ENCODE assay signal across 8 mouse cellular contexts in the genomic region with DNA sequence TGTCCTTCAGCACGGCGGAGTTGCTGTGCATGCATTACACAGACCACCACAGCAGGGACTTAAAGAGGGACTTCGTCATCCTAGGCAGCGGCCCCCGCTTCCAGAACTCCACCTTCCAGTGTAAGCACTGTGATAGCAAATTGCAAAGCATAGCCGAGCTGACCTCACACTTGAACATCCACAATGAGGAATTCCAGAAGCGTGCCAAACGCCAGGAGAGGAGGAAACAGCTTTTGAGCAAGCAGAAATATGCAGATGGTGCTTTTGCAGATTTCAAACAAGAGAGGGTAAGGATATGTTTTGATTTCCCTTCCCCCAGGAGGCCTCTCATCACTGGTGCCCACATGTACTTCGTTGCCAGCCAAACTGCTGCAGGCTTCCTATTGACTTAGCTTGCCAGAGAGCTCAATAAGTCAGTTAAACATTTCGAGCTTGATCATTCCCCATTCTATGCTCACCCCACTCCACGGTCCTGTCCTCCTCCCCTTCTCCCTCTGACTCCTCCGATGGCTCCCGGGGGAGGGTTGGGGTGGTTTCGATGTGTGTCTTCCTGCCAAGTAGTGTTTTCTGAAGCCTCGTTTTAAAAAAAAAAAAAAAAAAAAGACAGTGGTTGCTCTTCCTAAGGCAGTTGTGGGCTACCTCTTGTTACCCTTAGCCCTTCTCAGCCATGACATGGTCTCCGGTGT.
DNase-seq lines count a peak whose midpoint lies in the region; ATAC-seq and TF ChIP-seq lines count a peak whose summit lies in the region.
"Had no signal": no experiment of that assay in that cellular context is flagged by ENCODE, and none has a peak within 500 bp of the region (broad histone marks: within the 10 kb centered on the region; RNA-seq: fewer than 3 reads in every experiment).

No protein-coding gene starts in this region.

- H3K27me3 ChIP-seq in kidney, adult 2 months (replicated peaks; ENCODE audit: control insufficient read depth, insufficient read depth, low read length): no peaks in the 10 kb centered on the region
- no peaks in the 10 kb centered on the region for H3K27me3 ChIP-seq in kidney, embryonic 16.5 days (ENCODE audit: insufficient read depth, low read length)
- H3K27me3 ChIP-seq in stomach, embryonic 15.5 days (replicated peaks): no peaks in the 10 kb centered on the region
- H3K27me3 ChIP-seq: limb, embryonic 15.5 days had no signal

- WGBS in kidney, adult 2 months: 43% methylated on average over 16 of the region's 16 CpGs
- WGBS in kidney, embryonic 16.5 days: 69% methylated on average over 16 of the region's 16 CpGs
- 60% methylated on average over 16 of the region's 16 CpGs for WGBS in stomach, embryonic 15.5 days

- H3K9ac ChIP-seq in kidney, embryonic 16.5 days (replicated peaks; ENCODE audit: low read length): no peak overlapping the region
- H3K9ac ChIP-seq in stomach, embryonic 15.5 days: no peak overlapping the region
- H3K9ac ChIP-seq: limb, embryonic 15.5 days had no signal

- intact Hi-C loops in heart, postnatal 10 days (cut with DNase I): no loop called here
- intact Hi-C loops in left cerebral cortex, adult 2 months (cut with DNase I): no loop called here

- no peak overlapping the region for H3K4me2 ChIP-seq in kidney, embryonic 16.5 days (replicated peaks; ENCODE audit: low read depth, low read length)
- H3K4me2 ChIP-seq in stomach, embryonic 15.5 days: no peak overlapping the region
- H3K4me2 ChIP-seq: limb, embryonic 15.5 days had no signal

- H3K36me3 ChIP-seq in kidney, adult 2 months (ENCODE audit: control insufficient read depth, insufficient read depth, low read length): no peaks in the 10 kb centered on the region
- peaks cover 72% of the 10 kb centered on the region for H3K36me3 ChIP-seq in kidney, embryonic 16.5 days (ENCODE audit: insufficient read depth, low read length)
- H3K36me3 ChIP-seq in stomach, embryonic 15.5 days: peaks cover 57% of the 10 kb centered on the region

- peaks cover 12% of the 10 kb centered on the region; the same call in 1 of the 2 replicates for H3K4me1 ChIP-seq in kidney, adult 2 months (ENCODE audit: control insufficient read depth, insufficient read depth, low read length)
- H3K4me1 ChIP-seq in kidney, embryonic 16.5 days (ENCODE audit: insufficient read depth, low read length): peaks cover 10% of the 10 kb centered on the region; the same call in 1 of the 2 replicates
- H3K4me1 ChIP-seq in stomach, embryonic 15.5 days: no peaks in the 10 kb centered on the region
- H3K4me1 ChIP-seq: limb, embryonic 15.5 days had no signal

- peak; percentile 23 for DNase-seq in kidney, adult 2 months
- DNase-seq in heart, postnatal 10 days: peak; percentile 45 to 56
- peak in 1 of 2 experiments; percentile 57 for DNase-seq in left cerebral cortex, adult 2 months (ENCODE audit: extremely low spot score in 1 of 2, low spot score in 2 of 2)
- DNase-seq in spleen, adult 18-20 months: no peak
- DNase-seq in ovary, postnatal 36 days (ENCODE audit: low spot score): no peak

- no peak for TF ChIP-seq POLR2A in kidney, adult 2 months (IDR thresholded peaks at IDR 0.05; ENCODE audit: low read depth, low read length)

- H3K4me3 ChIP-seq in kidney, adult 2 months (ENCODE audit: insufficient read depth, low read depth, low read length): no peak overlapping the region
- no peak overlapping the region for H3K4me3 ChIP-seq in kidney, embryonic 16.5 days (ENCODE audit: low read length)
- no peak overlapping the region for H3K4me3 ChIP-seq in left cerebral cortex, adult 2 months
- H3K4me3 ChIP-seq in stomach, embryonic 15.5 days (replicated peaks): no peak overlapping the region
- H3K4me3 ChIP-seq: limb, embryonic 15.5 days had no signal

- H3K27ac ChIP-seq in kidney, adult 2 months (ENCODE audit: insufficient read depth, low read depth, low read length): no peak overlapping the region
- no peak overlapping the region for H3K27ac ChIP-seq in kidney, embryonic 16.5 days (ENCODE audit: low read length)
- peak overlapping the region; percentile 38; the same call in 1 of the 2 replicates for H3K27ac ChIP-seq in left cerebral cortex, adult 2 months
- no peak overlapping the region for H3K27ac ChIP-seq in stomach, embryonic 15.5 days
- H3K27ac ChIP-seq: limb, embryonic 15.5 days had no signal

- no peak for ATAC-seq in kidney, embryonic 16.5 days (ENCODE audit: low FRiP score, low TSS enrichment)
- ATAC-seq in stomach, embryonic 15.5 days (ENCODE audit: insufficient read depth, low FRiP score, low read depth): peak; percentile 31; the same call in 1 of the 2 replicates

- H3K9me3 ChIP-seq in kidney, embryonic 16.5 days (ENCODE audit: low read length): no peaks in the 10 kb centered on the region
- no peaks in the 10 kb centered on the region for H3K9me3 ChIP-seq in stomach, embryonic 15.5 days
- H3K9me3 ChIP-seq: limb, embryonic 15.5 days had no signal

- no peak for TF ChIP-seq CTCF in kidney, adult 2 months (conservative IDR thresholded peaks at IDR 0.05; ENCODE audit: insufficient read depth, insufficient read length, low read depth, low read length)
- TF ChIP-seq CTCF in left cerebral cortex, adult 2 months (IDR thresholded peaks at IDR 0.05): no peak

Comparison
In these comparisons a context has a peak if more than half of its experiments do, and no peak if none do; other contexts are left out.
1. DNase-seq: peak in kidney, adult 2 months (single experiment) and heart, postnatal 10 days (2 of 2); none in spleen, adult 18-20 months (0 of 2) and ovary, postnatal 36 days (single experiment).